Mouse (Mus musculus) liver, embryonic 14.5 days (tissue): ENCODE measurements around the gene Fbxl2.

Source experiments
- CTCF ChIP-seq: IDR thresholded peaks from 2 replicates; pipeline ENCODE4 v1.5.1; 2016; ENCODE audit warnings: antibody characterized with exemption, low read depth, control low read depth
- EP300 ChIP-seq: IDR thresholded peaks from 2 replicates; pipeline ENCODE4 v1.6.1; 2016; ENCODE audit warnings: antibody characterized with exemption, low read depth

DNA sequence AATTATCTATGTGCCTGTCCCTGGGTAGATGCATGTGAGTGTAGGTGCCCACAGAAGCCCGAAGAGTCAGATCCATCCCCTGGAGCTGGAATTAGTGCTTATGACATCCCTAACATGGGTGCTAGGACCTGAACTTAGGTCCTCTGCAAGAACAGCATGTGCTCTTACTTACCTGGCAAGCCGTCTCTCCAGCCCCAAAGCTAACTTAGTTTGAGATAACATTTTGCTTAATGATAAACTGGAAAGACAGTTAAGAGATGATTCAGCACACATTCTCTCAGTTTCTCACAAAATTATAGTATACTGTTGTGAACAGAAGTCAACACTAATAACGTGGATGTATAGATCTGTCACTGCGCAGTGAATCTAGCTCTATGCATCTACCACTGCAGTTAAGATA is 79.2 kb downstream of the Fbxl2 start:
- TF ChIP-seq CTCF (no peak), EP300 (no peak)
